Mouse (Mus musculus) C2C12 (cell line): ENCODE measurements around the gene Ubtf. TPM values are rescaled to one million over a fixed set of nuclear protein-coding genes. Genes with fewer than 3 reads are reported as not detected.
A peak's percentile ranks its signal among the peaks of the same experiment; 100 is the strongest.

Experiments
- H3K27me3 ChIP-seq: one replicate; pipeline ENCODE4 v1.6.1; 2011; ENCODE audit not compliant: control insufficient read depth, insufficient read depth, insufficient read length
- H3K36me3 ChIP-seq: one replicate; pipeline ENCODE4 v1.6.1; 2011; ENCODE audit not compliant: control insufficient read depth, insufficient read depth
- H3K4me3 ChIP-seq: one replicate; pipeline ENCODE4 v1.5.1; 2011; ENCODE audit warnings: mild to moderate bottlenecking, control low read depth; ENCODE audit not compliant: poor library complexity, insufficient read depth, severe bottlenecking
- H3K79me2 ChIP-seq: one replicate; pipeline ENCODE4 v1.6.1; 2011; ENCODE audit not compliant: control insufficient read depth, insufficient read depth
- H3K79me3 ChIP-seq: one replicate; pipeline ENCODE4 v1.6.1; 2011; ENCODE audit warnings: low read depth, control low read depth
- H3ac ChIP-seq: one replicate; pipeline ENCODE3; 2011; ENCODE audit warnings: low read depth; ENCODE audit not compliant: control insufficient read depth, insufficient read length
- CEBPB ChIP-seq: IDR thresholded peaks from one replicate; pipeline ENCODE4 v1.6.1; 2011; ENCODE audit warnings: low read depth, mild to moderate bottlenecking, control low read depth, moderate library complexity
- CTCF ChIP-seq: IDR thresholded peaks from one replicate; pipeline ENCODE4 v1.5.1; 2011; ENCODE audit not compliant: control insufficient read depth, insufficient read depth, insufficient read length
- FOSL1 ChIP-seq: IDR thresholded peaks from one replicate; pipeline ENCODE4 v1.8.0; 2011; ENCODE audit warnings: mild to moderate bottlenecking, low read length; ENCODE audit not compliant: poor library complexity, insufficient read depth, severe bottlenecking
- MAX ChIP-seq: IDR thresholded peaks from one replicate; pipeline ENCODE4 v1.6.1; 2011; ENCODE audit warnings: mild to moderate bottlenecking, control low read depth
- MYOD1 ChIP-seq: IDR thresholded peaks from one replicate; pipeline ENCODE4 v1.6.1; 2011; ENCODE audit warnings: low read depth; ENCODE audit not compliant: control insufficient read depth, insufficient read length
- MYOG ChIP-seq: IDR thresholded peaks from one replicate; pipeline ENCODE4 v1.6.1; 2011; ENCODE audit not compliant: control insufficient read depth, insufficient read length; ENCODE audit errors: extremely low read depth
- USF1 ChIP-seq: IDR thresholded peaks from one replicate; pipeline ENCODE4 v1.6.1; 2011; ENCODE audit warnings: low read depth, mild to moderate bottlenecking, control low read depth, moderate library complexity
- polyA plus RNA-seq: library from polyadenylated mRNA; unstranded; fragments of >200 nt; fragmentation: generic; extraction: Trizol; gene quantifications from one replicate; pipeline ENCODE4 v1.2.1, GENCODE M21; 2012; ENCODE audit warnings: missing spikeins

Ubtf gene
- polyA plus RNA-seq, 1 experiment = 70.2 TPM

- H3ac ChIP-seq = no peak overlapping the region
- H3K79me3 ChIP-seq = no peaks in the 10 kb centered on the region
- no peaks in the 10 kb centered on the region for H3K36me3 ChIP-seq
- no peak overlapping the region for H3K4me3 ChIP-seq
- peaks cover 8% of the 10 kb centered on the region for H3K27me3 ChIP-seq
- no peak for TF ChIP-seq MYOG
- TF ChIP-seq MAX = no peak
- no peaks in the 10 kb centered on the region for H3K79me2 ChIP-seq
These were observed 39.9 kb downstream of the Ubtf start for GRCm38 (mm10) chr11:102279595-102279994.

GRCm38 (mm10) chr11:102277754-102278153 lies 41.8 kb downstream of the Ubtf start:
- Histone ChIP-seq H3K79me2 (no peaks in the 10 kb centered on the region), H3K36me3 (no peaks in the 10 kb centered on the region), H3K79me3 (no peaks in the 10 kb centered on the region), H3K27me3 (peaks cover 8% of the 10 kb centered on the region), H3K4me3 (no peak overlapping the region), H3ac (no peak overlapping the region)
- no peak for TF ChIP-seq MYOD1
- no peak for TF ChIP-seq CTCF
- TF ChIP-seq MYOG = no peak
- TF ChIP-seq CEBPB = no peak
- no peak for TF ChIP-seq USF1
- TF ChIP-seq FOSL1 = no peak
- no peak for TF ChIP-seq MAX

GRCm38 (mm10) chr11:102276411-102276915 lies 43.1 kb downstream of the Ubtf start:
- TF ChIP-seq CEBPB = no peak
- no peak for TF ChIP-seq CTCF
- no peak for TF ChIP-seq FOSL1
- TF ChIP-seq USF1 = no peak
- no peak for TF ChIP-seq MAX
- no peak for TF ChIP-seq MYOD1
- no peak for TF ChIP-seq MYOG
- peaks cover 8% of the 10 kb centered on the region for H3K27me3 ChIP-seq
- H3K4me3 ChIP-seq = no peak overlapping the region
- no peak overlapping the region for H3ac ChIP-seq
- no peaks in the 10 kb centered on the region for H3K79me2 ChIP-seq
- no peaks in the 10 kb centered on the region for H3K36me3 ChIP-seq
- no peaks in the 10 kb centered on the region for H3K79me3 ChIP-seq

GRCm38 (mm10) chr11:102268520-102269244 lies 50.9 kb downstream of the Ubtf start, which contains the start of gene Asb16:
Gene Asb16 (plus strand): TSS chr11:102268743.
- no peaks in the 10 kb centered on the region for H3K27me3 ChIP-seq
- H3ac ChIP-seq = no peak within 1 kb of the TSS
- no peaks in the 10 kb centered on the region for H3K79me2 ChIP-seq
- no peaks in the 10 kb centered on the region for H3K79me3 ChIP-seq
- no peak within 1 kb of the TSS for H3K4me3 ChIP-seq
- no peaks in the 10 kb centered on the region for H3K36me3 ChIP-seq
- TF ChIP-seq MYOD1 (no peak), MYOG (no peak), CEBPB (no peak), MAX (no peak), USF1 (no peak), FOSL1 (no peak), CTCF (no peak)

- Histone ChIP-seq H3K79me2 (no peaks in the 10 kb centered on the region), H3ac (peak overlapping the region; percentile 46), H3K27me3 (no peaks in the 10 kb centered on the region), H3K4me3 (no peak overlapping the region), H3K36me3 (peaks cover 5% of the 10 kb centered on the region), H3K79me3 (no peaks in the 10 kb centered on the region)
- peak; percentile 38 for TF ChIP-seq MAX
- peak; percentile 38 for TF ChIP-seq CTCF
- TF ChIP-seq MYOG = no peak
- TF ChIP-seq CEBPB = no peak
- TF ChIP-seq MYOD1 = peak; percentile 49
- TF ChIP-seq USF1 = peak; percentile 54
- no peak for TF ChIP-seq FOSL1
These were observed 52.1 kb downstream of the Ubtf start for GRCm38 (mm10) chr11:102267480-102267879.

GRCm38 (mm10) chr11:102266631-102267355 lies 52.7 kb downstream of the Ubtf start:
- no peak overlapping the region for H3K4me3 ChIP-seq
- no peaks in the 10 kb centered on the region for H3K79me3 ChIP-seq
- no peaks in the 10 kb centered on the region for H3K79me2 ChIP-seq
- peaks cover 11% of the 10 kb centered on the region for H3K36me3 ChIP-seq
- H3K27me3 ChIP-seq = no peaks in the 10 kb centered on the region
- no peak for TF ChIP-seq CTCF
- no peak for TF ChIP-seq MYOD1
- TF ChIP-seq MAX = no peak
- TF ChIP-seq MYOG = no peak
- no peak for TF ChIP-seq USF1
- no peak for TF ChIP-seq CEBPB
- TF ChIP-seq FOSL1 = no peak
- no peak overlapping the region for H3ac ChIP-seq
